Mouse (Mus musculus) ES-E14 (cell line): Measurements from ENCODE around the gene Slc35e2. TPM values are rescaled to one million over a fixed set of nuclear protein-coding genes. Genes with fewer than 3 reads are reported as not detected.

Experiments
- DNase-seq: peaks from one replicate; pipeline ENCODE4 v3.0.0-alpha.2; 2013; ENCODE audit warnings: low read depth, low spot score
- H3K27ac ChIP-seq: 2 replicates; pipeline ENCODE4 v1.5.1; 2012; ENCODE audit warnings: low read depth, mild to moderate bottlenecking, low read length, moderate library complexity, mixed read lengths; ENCODE audit not compliant: poor library complexity, insufficient read depth, severe bottlenecking
- H3K36me3 ChIP-seq: 2 replicates; pipeline ENCODE4 v1.6.1; 2012; ENCODE audit warnings: mild to moderate bottlenecking, low read length, moderate library complexity, mixed read lengths; ENCODE audit not compliant: control insufficient read depth, poor library complexity, insufficient read depth, severe bottlenecking
- H3K4me1 ChIP-seq, 2 experiments: fragments of 150-350 bp in 1 of 2; sonication (generic) in 1 of 2; 2 replicates each; pipeline ENCODE4 v1.6.1; 2012; ENCODE audit warnings: low read length in 2 of 2, mild to moderate bottlenecking in 1 of 2, mixed read lengths in 1 of 2; ENCODE audit not compliant: control insufficient read depth in 2 of 2, insufficient read depth in 2 of 2, poor library complexity in 1 of 2
- H3K4me3 ChIP-seq, 2 experiments: fragments of 150-350 bp in 1 of 2; sonication (generic) in 1 of 2; 2 replicates each; pipeline ENCODE4 v1.5.1; 2012; ENCODE audit warnings: low read length in 2 of 2, low read depth in 1 of 2, mild to moderate bottlenecking in 1 of 2, mixed read lengths in 1 of 2; ENCODE audit not compliant: insufficient read depth in 1 of 2, poor library complexity in 1 of 2, severe bottlenecking in 1 of 2
- H3K9ac ChIP-seq: 2 replicates; pipeline ENCODE4 v1.6.1; 2012; ENCODE audit warnings: low read depth, mild to moderate bottlenecking, low read length, mixed read lengths; ENCODE audit not compliant: poor library complexity, insufficient read depth, severe bottlenecking
- H3K9me3 ChIP-seq: fragments of 150-350 bp; sonication (generic); 2 replicates; pipeline ENCODE4 v1.6.1; 2012; ENCODE audit warnings: low read depth, mild to moderate bottlenecking, low read length; ENCODE audit not compliant: control insufficient read depth, insufficient read depth
- CHD2 ChIP-seq: IDR thresholded peaks from 2 replicates; pipeline ENCODE4 v1.6.1; 2014; ENCODE audit warnings: mild to moderate bottlenecking, low read depth, low read length, inconsistent platforms
- HCFC1 ChIP-seq: IDR thresholded peaks from 2 replicates; pipeline ENCODE4 v1.6.1; 2012; ENCODE audit warnings: low read length, inconsistent platforms, borderline replicate concordance; ENCODE audit not compliant: insufficient read depth
- MAFK ChIP-seq: IDR thresholded peaks from 2 replicates; pipeline ENCODE4 v1.6.1; 2014; ENCODE audit warnings: mild to moderate bottlenecking, low read depth, low read length, inconsistent platforms; ENCODE audit not compliant: insufficient read depth
- ZC3H11A ChIP-seq: IDR thresholded peaks from 2 replicates; pipeline ENCODE4 v1.6.1; 2012; ENCODE audit warnings: low read depth, mild to moderate bottlenecking, inconsistent platforms, low read length, borderline replicate concordance
- ZNF384 ChIP-seq: IDR thresholded peaks from 2 replicates; pipeline ENCODE4 v1.6.1; 2012; ENCODE audit warnings: low read depth, low read length, inconsistent platforms
- in situ Hi-C, 2 experiments: fragments of 600-800 bp; cut with MboI; formaldehyde crosslinking; loops; one replicate each; pipeline ENCODE4 v1.15.1; 2025; ENCODE audit warnings: low sequenced_read_pairs in 2 of 2, inconsistent platforms in 1 of 2; ENCODE audit not compliant: unreplicated experiment in 2 of 2
- total RNA-seq: library from RNA; depleted of rRNA; stranded (reverse); fragments of 300-350 nt; gene quantifications from 2 replicates; pipeline ENCODE4 v1.2.3, GENCODE M21; 2012

Gene Slc35e2
- total RNA-seq, 1 experiment: 25.5 TPM

DNA sequence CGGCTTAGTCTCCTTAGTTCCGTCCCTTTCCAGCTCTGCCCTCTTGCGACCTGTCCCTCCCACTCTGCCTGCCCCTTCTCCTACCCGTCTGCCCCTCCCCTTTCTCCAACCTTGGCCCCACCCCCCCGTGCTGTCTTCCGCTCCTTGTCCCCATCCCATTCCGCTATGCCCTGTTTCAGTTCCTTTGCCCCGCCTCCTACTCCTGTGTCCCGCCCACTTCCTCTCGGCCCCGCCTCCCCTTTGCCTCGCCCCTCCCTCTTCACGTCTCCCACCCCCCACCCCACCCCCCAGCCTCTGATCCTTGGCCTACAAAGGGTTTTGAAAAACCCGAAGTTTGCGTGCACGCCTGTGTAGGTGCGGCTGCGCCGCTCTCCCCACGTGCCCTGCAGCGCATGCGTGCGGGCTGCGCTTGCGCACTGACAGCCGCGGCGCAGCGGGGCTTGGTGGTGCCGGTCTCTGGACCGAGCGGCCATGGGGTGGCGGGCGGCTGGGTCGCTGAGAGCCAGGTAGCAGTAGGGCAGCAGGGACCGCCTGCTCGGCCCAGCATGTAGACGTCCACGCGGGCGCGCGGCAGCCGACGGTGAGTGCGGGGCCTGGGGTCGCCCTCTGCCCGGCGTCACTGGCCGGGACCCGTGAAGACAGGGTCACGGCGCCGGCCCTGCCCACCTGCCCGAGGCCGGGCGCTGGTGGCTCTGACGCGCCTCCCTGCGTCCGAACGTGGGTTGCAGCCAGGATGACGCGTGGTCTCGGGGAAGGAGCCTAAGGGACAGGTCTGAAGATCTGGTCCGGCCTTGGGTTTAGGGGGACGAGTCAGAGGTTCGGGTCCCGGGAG is 37.6 kb upstream of the Slc35e2 start:
- DNase-seq: peak; percentile 99
- in situ Hi-C loops: no loop called here
- H3K4me1 ChIP-seq: peaks cover 6 to 13% of the 10 kb centered on the region in 2 experiments; a peak in 3 of 4 replicates
- no peaks in the 10 kb centered on the region for H3K9me3 ChIP-seq
- H3K9ac ChIP-seq: peak overlapping the region; percentile 98
- no peak for TF ChIP-seq ZNF384
- TF ChIP-seq HCFC1: 0 out of 2 replicates have a peak, but pooled peaks have one; percentile 58
- peaks cover 21% of the 10 kb centered on the region for H3K36me3 ChIP-seq
- peak overlapping the region; percentile 79 to 97 for H3K4me3 ChIP-seq
- H3K27ac ChIP-seq: peak overlapping the region; percentile 92

DNA sequence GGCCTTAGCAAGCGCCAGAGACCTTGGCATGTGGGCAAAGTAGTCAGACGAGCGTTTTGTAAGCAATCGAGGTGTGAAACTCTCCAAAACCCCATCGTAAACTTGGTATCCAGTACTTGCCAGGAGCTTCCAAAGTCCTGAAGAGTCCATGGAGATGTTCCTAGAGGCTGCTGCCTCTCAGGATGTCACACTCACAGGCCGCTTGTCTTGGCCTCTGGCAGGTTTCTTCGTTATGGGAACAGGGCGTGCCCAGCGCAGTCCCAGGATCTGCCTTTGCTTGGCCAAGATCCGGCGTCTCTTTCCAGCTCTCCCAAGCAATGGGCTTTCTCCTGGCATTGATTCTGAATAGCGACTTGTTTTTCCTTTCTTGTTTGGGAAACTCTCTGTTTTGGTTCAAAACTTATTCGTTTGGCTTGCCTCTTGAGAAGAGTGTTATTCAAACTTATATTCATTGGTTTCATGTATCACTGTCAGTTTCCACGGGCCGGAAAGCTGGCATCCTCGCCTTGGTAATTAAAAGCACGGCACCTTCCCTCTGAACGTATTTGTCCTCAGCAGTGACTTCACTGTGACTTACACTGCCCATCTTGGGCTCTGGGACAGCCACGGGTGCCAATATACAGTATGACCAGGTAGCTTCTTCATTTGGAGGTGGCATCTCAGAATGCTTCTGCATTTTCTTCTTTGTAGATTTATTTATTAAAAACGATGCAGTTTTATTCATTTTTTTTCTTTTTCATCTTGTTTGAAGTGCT is 36.7 kb upstream of the Slc35e2 start:
- peaks cover 6 to 12% of the 10 kb centered on the region in 2 experiments; a peak in 3 of 4 replicates for H3K4me1 ChIP-seq
- peak overlapping the region; percentile 98 for H3K9ac ChIP-seq
- H3K4me3 ChIP-seq: peak overlapping the region; percentile 79 to 97
- peak overlapping the region; percentile 92 for H3K27ac ChIP-seq
- peaks cover 13% of the 10 kb centered on the region for H3K36me3 ChIP-seq
- TF ChIP-seq ZC3H11A: no peak
- no peak for TF ChIP-seq MAFK
- no peak for TF ChIP-seq ZNF384
- TF ChIP-seq HCFC1: no peak
- TF ChIP-seq CHD2: no peak
- no peaks in the 10 kb centered on the region for H3K9me3 ChIP-seq
- in situ Hi-C loops: no loop called here
- DNase-seq: no peak

DNA sequence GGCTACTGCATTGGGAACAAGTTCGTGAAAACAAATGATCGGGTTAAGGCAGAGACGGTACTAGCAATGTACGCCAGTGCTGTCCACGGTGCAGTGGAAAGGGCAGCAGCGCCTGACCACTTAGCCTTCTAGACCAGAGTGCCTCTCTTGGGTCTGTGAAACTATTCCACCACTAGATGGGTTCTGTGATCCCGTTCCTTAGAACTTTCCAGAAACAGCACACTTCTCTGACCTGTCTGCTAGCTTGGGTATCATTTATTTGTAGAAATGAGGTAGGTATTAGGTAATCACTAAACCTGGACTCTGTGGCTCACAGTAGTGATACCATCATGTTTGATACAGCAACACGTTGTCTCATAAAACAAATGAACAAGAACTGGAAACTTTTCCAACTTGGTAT is 34.7 kb upstream of the Slc35e2 start:
- no peak overlapping the region for H3K9ac ChIP-seq
- no peaks in the 10 kb centered on the region for H3K9me3 ChIP-seq

DNA sequence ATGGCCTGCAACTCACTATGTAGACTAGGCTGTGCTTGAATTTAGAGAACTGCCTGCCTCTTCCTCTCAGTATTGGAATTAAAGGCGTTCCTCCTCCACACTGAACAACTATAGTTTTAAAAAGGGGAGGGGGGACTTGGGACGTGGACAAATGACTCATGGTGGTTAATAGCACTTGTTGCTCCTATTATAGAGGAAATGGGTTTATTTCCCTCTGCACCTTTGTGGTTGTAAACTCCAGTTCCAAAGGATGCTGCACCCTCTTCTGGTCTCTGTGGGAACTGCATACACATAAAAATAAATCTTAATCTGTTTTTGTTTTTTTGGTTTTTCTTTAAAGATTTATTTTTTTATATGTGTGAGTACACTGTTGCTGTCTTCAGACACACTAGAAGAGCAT is 33.0 kb upstream of the Slc35e2 start:
- no peak for TF ChIP-seq CHD2
- no peak for TF ChIP-seq ZNF384
- TF ChIP-seq ZC3H11A: no peak
- TF ChIP-seq MAFK: no peak
- no peak for TF ChIP-seq HCFC1

More for the DNA sequence above, 34.7 kb upstream of the Slc35e2 start:
- in situ Hi-C loops: no loop called here
- Histone ChIP-seq H3K4me3 (no peak overlapping the region), H3K27ac (no peak overlapping the region), H3K4me1 (peaks cover 7 to 18% of the 10 kb centered on the region in 2 experiments; a peak in 3 of 4 replicates), H3K36me3 (no peaks in the 10 kb centered on the region)
- TF ChIP-seq MAFK (no peak), CHD2 (no peak), HCFC1 (no peak), ZNF384 (no peak), ZC3H11A (no peak)
- no peak for DNase-seq

More for the DNA sequence above, 33.0 kb upstream of the Slc35e2 start:
- peaks cover 3 to 13% of the 10 kb centered on the region in 2 experiments; a peak in 1 of 4 replicates for H3K4me1 ChIP-seq
- no peak overlapping the region for H3K27ac ChIP-seq
- in situ Hi-C loops: no loop called here
- H3K9me3 ChIP-seq: no peaks in the 10 kb centered on the region
- no peaks in the 10 kb centered on the region for H3K36me3 ChIP-seq
- no peak overlapping the region for H3K4me3 ChIP-seq
- no peak for DNase-seq
- no peak overlapping the region for H3K9ac ChIP-seq
